Mouse (Mus musculus): ENCODE results near the gene Sult1c1. TPM values are rescaled to one million over a fixed set of nuclear protein-coding genes. Genes with fewer than 3 reads are reported as not detected.

The Sult1c1 gene
- polyA plus RNA-seq, 1 experiment = not detected

GRCm38 (mm10) chr17:53940726-53941125 is 49.7 kb downstream of the Sult1c1 start:
- no peaks in the 10 kb centered on the region for H3K4me1 ChIP-seq (ENCODE audit: control insufficient read depth, insufficient read depth, insufficient read length)
- no peak overlapping the region for H3K4me3 ChIP-seq (ENCODE audit: extremely low read depth, insufficient read depth, insufficient read length)
- TF ChIP-seq POLR2A (IDR thresholded peaks at IDR 0.05; ENCODE audit: low read depth, low read length) (no peak), CTCF (IDR thresholded peaks at IDR 0.05; ENCODE audit: extremely low read depth, insufficient read depth, insufficient read length, insufficient replicate concordance) (no peak)
- H3K27me3 ChIP-seq (ENCODE audit: control insufficient read depth, insufficient read depth, low read length) = no peaks in the 10 kb centered on the region
- no peaks in the 10 kb centered on the region for H3K36me3 ChIP-seq (ENCODE audit: control insufficient read depth, insufficient read depth, low read length)
- WGBS = 90% methylated on average over 8 of the region's 8 CpGs
- DNase-seq (ENCODE audit: low read depth in 1 of 2, low spot score in 2 of 2) = no peak
- no peak overlapping the region for H3K27ac ChIP-seq (ENCODE audit: insufficient read depth, low read length)

Other genes with a start within 250 kb of the Sult1c1 start
- gene Sult1c2, start 144.3 kb downstream of the Sult1c1 start, polyA plus RNA-seq (2012; rRNA removed) = 0.06 TPM in 1 of 2 replicates, not detected in the other